Mouse (Mus musculus) cortical plate, adult 2 months (tissue): Measurements from ENCODE around the gene Slc37a2. TPM values are rescaled to one million over a fixed set of nuclear protein-coding genes. Genes with fewer than 3 reads are reported as not detected.

Experiments
- H3K27ac ChIP-seq: fragments of 200-500 bp; 2 replicates; pipeline ENCODE4 v1.5.1; 2012; ENCODE audit warnings: low read length, control low read depth, inconsistent platforms; ENCODE audit not compliant: insufficient read depth
- H3K4me1 ChIP-seq: fragments of 200-500 bp; 2 replicates; pipeline ENCODE4 v1.6.1; 2011; ENCODE audit warnings: low read length; ENCODE audit not compliant: control insufficient read depth, insufficient read depth
- H3K4me3 ChIP-seq: fragments of 200-500 bp; 2 replicates; pipeline ENCODE4 v1.5.1; 2011; ENCODE audit warnings: mild to moderate bottlenecking, low read length, control low read depth; ENCODE audit not compliant: insufficient read depth
- CTCF ChIP-seq: fragments of 200-500 bp; IDR thresholded peaks from 2 replicates; pipeline ENCODE4 v1.5.1; 2011; ENCODE audit warnings: mild to moderate bottlenecking, control low read depth, low read length; ENCODE audit not compliant: insufficient read depth; ENCODE audit errors: extremely low read depth
- POLR2A ChIP-seq: fragments of 200-500 bp; IDR thresholded peaks from 2 replicates; pipeline ENCODE4 v1.6.1; 2011; ENCODE audit warnings: mild to moderate bottlenecking, low read length, control low read depth; ENCODE audit not compliant: insufficient read depth; ENCODE audit errors: extremely low read depth
- polyA plus RNA-seq: library from polyadenylated mRNA; depleted of rRNA; stranded (reverse); fragments of >200 nt; gene quantifications from 2 replicates; pipeline ENCODE4 v1.2.3, GENCODE M21; 2012

Gene Slc37a2
- polyA plus RNA-seq, 1 experiment, result 2.6 TPM

DNA sequence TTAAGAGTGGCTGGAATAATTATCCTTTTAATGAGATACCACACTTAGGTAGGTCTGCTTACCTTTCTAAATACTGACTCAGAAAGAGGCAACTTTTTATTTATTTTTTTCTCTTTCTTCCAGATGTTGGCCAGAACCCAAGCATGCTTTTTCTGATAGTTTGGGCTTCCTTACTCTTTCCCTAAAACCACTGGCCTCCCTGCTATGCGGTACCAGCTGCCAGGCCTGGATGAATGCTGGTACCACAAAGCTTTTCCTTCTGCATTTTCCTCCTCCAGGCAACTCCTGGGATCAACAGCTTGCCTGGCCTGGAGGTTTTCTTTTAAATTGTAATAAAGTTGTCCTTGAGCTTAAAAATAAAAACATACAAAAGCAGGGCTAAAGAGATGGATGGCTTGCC is 30.0 kb downstream of the Slc37a2 start:
- H3K27ac ChIP-seq, result no peak overlapping the region
- no peak for TF ChIP-seq POLR2A
- TF ChIP-seq CTCF, result no peak
- no peak overlapping the region for H3K4me3 ChIP-seq
- H3K4me1 ChIP-seq, result peaks cover 5% of the 10 kb centered on the region

DNA sequence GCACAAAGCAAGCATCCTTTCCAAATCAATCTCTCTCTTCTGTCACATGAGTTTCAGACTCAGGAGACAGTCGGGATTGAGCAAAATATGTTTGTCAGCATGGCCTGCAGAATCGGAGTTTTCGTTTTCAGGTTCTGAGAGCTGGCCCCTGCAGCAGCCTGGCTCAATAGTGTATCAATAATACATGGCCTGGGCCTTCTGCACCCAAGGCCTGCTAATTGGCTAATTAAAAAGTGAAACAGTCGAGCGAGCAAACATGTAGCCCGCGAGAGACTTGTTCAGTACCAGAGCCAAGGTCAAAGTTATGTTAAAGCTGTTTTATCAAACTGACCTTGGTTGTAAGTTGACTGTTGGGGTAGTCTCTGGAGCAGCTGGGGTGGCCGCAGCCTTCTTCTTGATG is 34.8 kb downstream of the Slc37a2 start:
- H3K4me1 ChIP-seq, result peaks cover 7% of the 10 kb centered on the region
- no peak overlapping the region for H3K4me3 ChIP-seq
- no peak overlapping the region for H3K27ac ChIP-seq
- TF ChIP-seq CTCF (no peak), POLR2A (no peak)

DNA sequence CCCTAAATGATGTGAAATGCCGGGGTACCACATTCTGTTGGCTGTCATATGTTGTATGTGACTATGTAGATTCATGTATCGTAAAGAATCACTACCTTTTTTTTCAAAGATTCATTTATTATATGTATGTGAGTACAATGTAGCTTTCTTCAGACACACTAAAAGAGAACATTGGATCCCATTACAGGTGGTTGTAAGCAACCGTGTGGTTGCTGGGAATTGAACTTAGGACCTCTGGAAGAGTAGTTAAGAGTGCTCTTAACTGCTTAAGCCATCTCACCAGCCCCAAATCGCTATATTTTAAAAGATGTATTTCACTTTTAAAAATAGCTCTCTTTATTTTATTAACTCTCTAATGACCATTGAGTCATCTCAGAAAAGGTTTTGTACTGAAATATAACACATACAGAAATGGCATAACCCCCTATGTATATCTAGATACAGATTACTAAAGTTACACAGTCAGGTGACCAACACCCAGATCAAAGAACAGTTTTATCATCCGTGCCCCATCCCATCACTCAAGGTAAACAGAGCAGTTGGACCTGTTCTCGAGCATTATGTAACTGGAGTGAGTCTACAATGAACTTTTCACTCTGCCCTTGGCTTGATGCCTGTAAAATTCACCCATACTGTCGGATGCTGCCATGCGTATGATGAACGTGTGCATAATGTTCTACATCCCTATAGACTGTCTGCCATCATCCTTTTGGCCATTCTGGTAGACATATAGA is 41.0 kb downstream of the Slc37a2 start:
- Histone ChIP-seq H3K27ac (no peak overlapping the region), H3K4me1 (peaks cover 7% of the 10 kb centered on the region; the same call in 1 of the 2 replicates), H3K4me3 (no peak overlapping the region)
- TF ChIP-seq CTCF (no peak), POLR2A (no peak)

DNA sequence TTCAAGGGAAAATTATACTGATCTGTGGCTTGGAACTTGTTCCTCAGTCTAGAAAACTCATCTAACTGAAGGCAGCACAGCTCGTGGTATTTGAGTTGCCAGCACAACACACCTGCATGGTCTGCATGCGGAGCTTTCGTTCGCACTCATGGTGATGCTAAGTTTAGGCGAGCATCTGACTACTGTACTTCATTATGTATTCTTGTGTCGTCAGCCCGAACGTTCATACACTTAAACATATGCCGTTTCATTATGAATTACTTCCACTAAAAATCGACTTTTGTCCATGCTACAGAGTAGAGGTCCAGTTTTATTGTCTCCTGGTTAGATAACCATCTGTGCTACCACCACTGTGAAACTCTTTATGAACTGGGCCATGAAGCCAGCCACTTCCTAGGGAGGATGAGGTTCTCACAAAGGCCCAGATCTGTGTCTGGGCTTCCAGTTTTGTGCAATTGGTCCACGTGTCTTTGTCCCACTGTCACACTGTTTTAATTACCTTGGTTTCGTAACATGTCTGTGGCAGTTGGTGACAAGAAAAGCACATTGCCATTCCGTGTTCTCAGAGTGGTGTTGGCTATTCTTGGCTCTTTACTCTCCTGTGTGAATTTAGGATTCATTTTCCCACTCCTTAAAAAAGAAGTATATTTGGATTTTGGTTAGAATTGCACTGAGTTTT is 42.3 kb downstream of the Slc37a2 start:
- Histone ChIP-seq H3K4me3 (no peak overlapping the region), H3K27ac (no peak overlapping the region), H3K4me1 (peaks cover 4% of the 10 kb centered on the region; the same call in 1 of the 2 replicates)
- TF ChIP-seq CTCF (no peak), POLR2A (no peak)

DNA sequence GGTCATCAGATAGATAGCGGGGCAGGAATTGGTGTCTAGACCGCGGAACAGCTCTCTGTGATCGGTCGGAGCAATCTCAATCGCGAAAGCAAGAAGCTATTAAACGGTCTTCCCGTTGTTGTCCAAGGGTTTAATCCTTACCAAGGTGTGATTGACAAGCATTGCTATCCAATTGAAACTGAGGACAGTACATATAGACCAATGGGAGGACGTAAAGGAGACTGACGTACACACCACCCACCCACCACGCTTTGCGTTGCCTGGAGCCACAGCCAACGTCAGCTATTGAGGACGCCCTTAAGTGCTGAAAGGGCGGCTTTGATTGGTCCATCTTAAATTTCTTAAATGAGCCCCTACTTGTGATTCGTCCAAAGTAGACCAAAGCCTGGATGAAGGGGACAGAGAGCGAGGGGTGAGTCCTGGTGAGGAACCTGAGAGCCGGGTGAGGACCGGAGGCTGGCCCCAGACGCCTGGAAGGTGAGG is 47.6 kb downstream of the Slc37a2 start, which contains the start of gene Tmem218:
Gene Tmem218 (plus strand): TSS at position 295 of the 483 bp plus-strand sequence.
- Histone ChIP-seq H3K4me3 (peak within 1 kb of the TSS; percentile 44), H3K27ac (peak within 1 kb of the TSS; percentile 43), H3K4me1 (no peaks in the 10 kb centered on the region; the same call in 1 of the 2 replicates)
- TF ChIP-seq CTCF (no peak), POLR2A (peak; percentile 90)

DNA sequence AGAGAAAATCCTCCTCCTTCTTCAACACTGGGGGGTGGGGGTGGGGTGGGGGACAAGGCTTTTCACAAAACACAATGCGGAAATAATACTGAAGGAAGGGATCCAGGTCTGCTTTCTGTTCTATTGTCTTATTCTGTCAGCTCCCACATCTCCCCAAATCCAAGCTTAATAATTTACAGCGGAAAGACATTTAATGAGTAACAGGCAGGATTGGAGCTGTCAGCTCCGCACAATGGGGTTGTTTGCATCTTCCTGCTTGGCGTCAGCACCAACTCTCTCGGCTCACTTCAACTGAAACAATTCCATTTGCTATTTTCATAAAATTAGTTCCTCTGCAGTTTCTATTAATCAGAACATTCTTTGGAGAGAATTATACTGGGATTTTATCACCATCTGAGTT is 51.7 kb downstream of the Slc37a2 start:
- H3K27ac ChIP-seq, result no peak overlapping the region
- TF ChIP-seq POLR2A (no peak), CTCF (no peak)
- H3K4me1 ChIP-seq, result no peaks in the 10 kb centered on the region; the same call in 1 of the 2 replicates
- no peak overlapping the region for H3K4me3 ChIP-seq

- no peak overlapping the region for H3K27ac ChIP-seq
- no peak for TF ChIP-seq CTCF
- TF ChIP-seq POLR2A, result no peak
- H3K4me1 ChIP-seq, result no peaks in the 10 kb centered on the region
- H3K4me3 ChIP-seq, result no peak overlapping the region
These were observed 55.1 kb downstream of the Slc37a2 start for GRCm38 (mm10) chr9:37200414-37200813.

DNA sequence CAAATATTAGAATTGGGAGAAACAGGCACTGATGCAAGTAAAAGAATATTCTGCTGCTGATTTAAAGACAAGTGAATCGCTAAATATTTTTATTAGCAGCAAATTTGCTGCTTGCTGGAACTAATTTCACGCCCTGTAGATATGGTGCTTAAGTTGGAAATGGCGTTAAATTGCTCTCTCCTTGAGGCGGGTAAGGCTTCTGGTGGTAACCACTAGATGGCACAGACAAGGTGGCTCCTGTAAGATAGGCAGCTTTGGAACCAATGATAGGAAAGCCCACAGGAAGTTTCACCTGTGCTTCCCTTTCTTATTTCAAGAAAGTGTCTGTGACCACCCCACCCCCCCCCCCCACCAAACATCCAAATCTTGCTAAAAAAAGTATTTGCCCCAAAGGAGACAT is 58.5 kb downstream of the Slc37a2 start:
- Histone ChIP-seq H3K27ac (no peak overlapping the region), H3K4me1 (no peaks in the 10 kb centered on the region), H3K4me3 (no peak overlapping the region)
- TF ChIP-seq CTCF (no peak), POLR2A (no peak)

- no peak for TF ChIP-seq POLR2A
- TF ChIP-seq CTCF, result no peak
- H3K4me1 ChIP-seq, result no peaks in the 10 kb centered on the region
- H3K27ac ChIP-seq, result no peak overlapping the region
- H3K4me3 ChIP-seq, result no peak overlapping the region
These were observed 67.5 kb downstream of the Slc37a2 start for GRCm38 (mm10) chr9:37188024-37188423.
